Mouse (Mus musculus): ENCODE results near the gene Ssna1. TPM values are rescaled to one million over a fixed set of nuclear protein-coding genes. Genes with fewer than 3 reads are reported as not detected.

Gene Ssna1
- polyA plus RNA-seq, 1 experiment from 2014 or later = 216 TPM

GRCm38 (mm10) chr2:25287927-25288649, 15.8 kb upstream of the Ssna1 start, which contains the start of gene Tmem210:
TSS of gene Tmem210 (plus strand) at chr2:25288145.
- H3K27ac ChIP-seq = no peak within 1 kb of the TSS
- peaks cover 53% of the 10 kb centered on the region for H3K27me3 ChIP-seq
- ATAC-seq = no peak
- H3K36me3 ChIP-seq = peaks cover 30% of the 10 kb centered on the region
- H3K4me3 ChIP-seq (replicated peaks) = no peak within 1 kb of the TSS
- WGBS = 82% methylated on average over 6 of the region's 6 CpGs
- H3K9ac ChIP-seq (replicated peaks) = no peak within 1 kb of the TSS
- no peak within 1 kb of the TSS for H3K4me2 ChIP-seq (replicated peaks)
- peaks cover 29% of the 10 kb centered on the region for H3K4me1 ChIP-seq (replicated peaks)
- no peaks in the 10 kb centered on the region for H3K9me3 ChIP-seq

- peaks cover 43% of the 10 kb centered on the region for H3K27me3 ChIP-seq
- H3K4me1 ChIP-seq (replicated peaks) = peaks cover 22% of the 10 kb centered on the region
- ATAC-seq = no peak
- no peak overlapping the region for H3K4me3 ChIP-seq (replicated peaks)
- H3K27ac ChIP-seq = no peak overlapping the region
- no peak overlapping the region for H3K4me2 ChIP-seq (replicated peaks)
- no peaks in the 10 kb centered on the region for H3K9me3 ChIP-seq
- peaks cover 41% of the 10 kb centered on the region for H3K36me3 ChIP-seq
- 66% methylated on average over 7 of the region's 7 CpGs for WGBS
- no peak overlapping the region for H3K9ac ChIP-seq (replicated peaks)
Observed at GRCm38 (mm10) chr2:25286837-25287636, 14.8 kb upstream of the Ssna1 start.

- ATAC-seq = no peak
- H3K27me3 ChIP-seq = peaks cover 35% of the 10 kb centered on the region
- no peak overlapping the region for H3K4me3 ChIP-seq (replicated peaks)
- H3K9ac ChIP-seq (replicated peaks) = no peak overlapping the region
- 93% methylated on average over 1 of the region's 1 CpGs for WGBS
- H3K36me3 ChIP-seq = peaks cover 46% of the 10 kb centered on the region
- no peak overlapping the region for H3K27ac ChIP-seq
- H3K9me3 ChIP-seq = no peaks in the 10 kb centered on the region
- H3K4me1 ChIP-seq (replicated peaks) = peaks cover 17% of the 10 kb centered on the region
- no peak overlapping the region for H3K4me2 ChIP-seq (replicated peaks)
Observed at GRCm38 (mm10) chr2:25286314-25286713, 14.1 kb upstream of the Ssna1 start.

- 92% methylated on average over 2 of the region's 2 CpGs for WGBS
- no peak overlapping the region for H3K9ac ChIP-seq (replicated peaks)
- H3K27ac ChIP-seq = no peak overlapping the region
- no peak for ATAC-seq
- peaks cover 10% of the 10 kb centered on the region for H3K4me1 ChIP-seq (replicated peaks)
- peaks cover 28% of the 10 kb centered on the region for H3K27me3 ChIP-seq
- peaks cover 53% of the 10 kb centered on the region for H3K36me3 ChIP-seq
- no peaks in the 10 kb centered on the region for H3K9me3 ChIP-seq
- H3K4me2 ChIP-seq (replicated peaks) = no peak overlapping the region
- no peak overlapping the region for H3K4me3 ChIP-seq (replicated peaks)
Observed at GRCm38 (mm10) chr2:25285551-25285950, 13.3 kb upstream of the Ssna1 start.

GRCm38 (mm10) chr2:25278928-25279882, 7.0 kb upstream of the Ssna1 start:
- Histone ChIP-seq H3K27ac (no peak overlapping the region), H3K4me2 (replicated peaks) (no peak overlapping the region), H3K4me3 (replicated peaks) (no peak overlapping the region), H3K27me3 (no peaks in the 10 kb centered on the region), H3K9me3 (no peaks in the 10 kb centered on the region), H3K36me3 (peaks cover 95% of the 10 kb centered on the region), H3K4me1 (replicated peaks) (peaks cover 11% of the 10 kb centered on the region), H3K9ac (replicated peaks) (no peak overlapping the region)
- WGBS = 60% methylated on average over 13 of the region's 13 CpGs
- ATAC-seq = peak; percentile 66; the same call in 1 of the 2 replicates

- H3K36me3 ChIP-seq = peaks cover 77% of the 10 kb centered on the region
- WGBS = 39% methylated on average over 16 of the region's 16 CpGs
- H3K27me3 ChIP-seq = no peaks in the 10 kb centered on the region
- H3K4me3 ChIP-seq (replicated peaks) = peak overlapping the region; percentile 98
- 0 out of 2 replicates have a peak overlapping the region, but pooled peaks have one; percentile 56 for H3K27ac ChIP-seq
- H3K9me3 ChIP-seq = no peaks in the 10 kb centered on the region
- peak overlapping the region; percentile 99 for H3K4me2 ChIP-seq (replicated peaks)
- peak overlapping the region; percentile 89 for H3K9ac ChIP-seq (replicated peaks)
- ATAC-seq = 0 out of 2 replicates have a peak, but pooled peaks have one; percentile 1
- peaks cover 44% of the 10 kb centered on the region for H3K4me1 ChIP-seq (replicated peaks)
Observed at GRCm38 (mm10) chr2:25273010-25273409, 772 bp upstream of the Ssna1 start.

- peak overlapping the region; percentile 56; the same call in 1 of the 2 replicates for H3K27ac ChIP-seq
- peak overlapping the region; percentile 99 for H3K4me2 ChIP-seq (replicated peaks)
- peak overlapping the region; percentile 98 for H3K4me3 ChIP-seq (replicated peaks)
- H3K9me3 ChIP-seq = no peaks in the 10 kb centered on the region
- H3K9ac ChIP-seq (replicated peaks) = peak overlapping the region; percentile 89
- WGBS = under 1% methylated on average over 29 of the region's 29 CpGs
- peak; percentile 80 for ATAC-seq
- H3K36me3 ChIP-seq = peaks cover 74% of the 10 kb centered on the region
- peaks cover 49% of the 10 kb centered on the region for H3K4me1 ChIP-seq (replicated peaks)
- H3K27me3 ChIP-seq = no peaks in the 10 kb centered on the region
Observed at GRCm38 (mm10) chr2:25272515-25272914, 277 bp upstream of the Ssna1 start.

- Histone ChIP-seq H3K9ac (replicated peaks) (0 out of 2 replicates have a peak overlapping the region, but pooled peaks have one; percentile 23), H3K9me3 (no peaks in the 10 kb centered on the region), H3K4me2 (replicated peaks) (peak overlapping the region; percentile 100; the same call in 1 of the 2 replicates), H3K4me1 (replicated peaks) (peaks cover 70% of the 10 kb centered on the region), H3K27ac (no peak overlapping the region), H3K36me3 (peaks cover 33% of the 10 kb centered on the region), H3K4me3 (replicated peaks) (no peak overlapping the region), H3K27me3 (peaks cover 16% of the 10 kb centered on the region)
- 63% methylated on average over 4 of the region's 4 CpGs for WGBS
- ATAC-seq = no peak
Observed at GRCm38 (mm10) chr2:25267746-25268309, 4.4 kb downstream of the Ssna1 start.

GRCm38 (mm10) chr2:25267241-25267640, 5.0 kb downstream of the Ssna1 start:
- peak overlapping the region; percentile 100 for H3K4me2 ChIP-seq (replicated peaks)
- H3K27me3 ChIP-seq = peaks cover 16% of the 10 kb centered on the region
- H3K9me3 ChIP-seq = no peaks in the 10 kb centered on the region
- no peak for ATAC-seq
- peaks cover 69% of the 10 kb centered on the region for H3K4me1 ChIP-seq (replicated peaks)
- peak overlapping the region; percentile 26; the same call in 1 of the 2 replicates for H3K27ac ChIP-seq
- H3K9ac ChIP-seq (replicated peaks) = peak overlapping the region; percentile 23; the same call in 1 of the 2 replicates
- H3K4me3 ChIP-seq (replicated peaks) = no peak overlapping the region
- H3K36me3 ChIP-seq = peaks cover 33% of the 10 kb centered on the region

- H3K9me3 ChIP-seq = no peaks in the 10 kb centered on the region
- H3K4me3 ChIP-seq (replicated peaks) = no peak overlapping the region
- 46% methylated on average over 2 of the region's 2 CpGs for WGBS
- H3K4me1 ChIP-seq (replicated peaks) = peaks cover 72% of the 10 kb centered on the region
- ATAC-seq = no peak
- peak overlapping the region; percentile 23; the same call in 1 of the 2 replicates for H3K9ac ChIP-seq (replicated peaks)
- peak overlapping the region; percentile 26; the same call in 1 of the 2 replicates for H3K27ac ChIP-seq
- peaks cover 16% of the 10 kb centered on the region for H3K27me3 ChIP-seq
- H3K36me3 ChIP-seq = peaks cover 33% of the 10 kb centered on the region
- H3K4me2 ChIP-seq (replicated peaks) = peak overlapping the region; percentile 100
Observed at GRCm38 (mm10) chr2:25266720-25267119, 5.5 kb downstream of the Ssna1 start.

All from midbrain, embryonic 13.5 days (tissue).